Mouse (Mus musculus) adrenal gland, adult 8-10 months (tissue): ENCODE measurements around the gene Hc. TPM values are rescaled to one million over a fixed set of nuclear protein-coding genes. Genes with fewer than 3 reads are reported as not detected.
A peak's percentile ranks its signal among the peaks of the same experiment; 100 is the strongest.

ENCODE experiments used
- DNase-seq: peaks from one replicate; pipeline ENCODE4 v3.0.0; 2022
- total RNA-seq, 4 experiments: library from RNA; stranded (reverse); gene quantifications; 2 replicates each; pipeline ENCODE4 v1.2.4; 2022

The Hc gene
- under 1 TPM in 3 of 4 experiments, not detected in 1; 0.32 to 0.38 (median 0.35) TPM for total RNA-seq

- DNase-seq = no peak
These were observed at the start of gene Hc for GRCm38 (mm10) chr2:35061338-35061737. TSS of gene Hc (minus strand) at chr2:35061438.

GRCm38 (mm10) chr2:35110521-35110920, 49.3 kb upstream of the Hc start:
- no peak for DNase-seq

- no peak for DNase-seq
These were observed 48.7 kb upstream of the Hc start for GRCm38 (mm10) chr2:35109924-35110304.

GRCm38 (mm10) chr2:35109141-35109923, 48.1 kb upstream of the Hc start, which contains the start of gene Cntrl:
TSS of gene Cntrl (plus strand) at chr2:35109492.
- DNase-seq = peak; percentile 92

GRCm38 (mm10) chr2:35108712-35109111, 47.5 kb upstream of the Hc start:
- peak; percentile 10 for DNase-seq

GRCm38 (mm10) chr2:35107984-35108635, 46.9 kb upstream of the Hc start:
- DNase-seq = no peak

GRCm38 (mm10) chr2:35104843-35105242, 43.6 kb upstream of the Hc start:
- DNase-seq = no peak

- no peak for DNase-seq
These were observed 42.3 kb upstream of the Hc start for GRCm38 (mm10) chr2:35103558-35103957.

- no peak for DNase-seq
These were observed 41.5 kb upstream of the Hc start for GRCm38 (mm10) chr2:35102777-35103176.

GRCm38 (mm10) chr2:35101443-35101842, 40.2 kb upstream of the Hc start, which contains the start of gene AI182371:
TSS of gene AI182371 (minus strand) at chr2:35101543.
- DNase-seq = no peak

- DNase-seq = no peak
These were observed 39.3 kb upstream of the Hc start for GRCm38 (mm10) chr2:35100529-35100928.

- no peak for DNase-seq
These were observed 26.2 kb upstream of the Hc start for GRCm38 (mm10) chr2:35087418-35087817.

- no peak for DNase-seq
These were observed 17.9 kb upstream of the Hc start for GRCm38 (mm10) chr2:35079166-35079565.

- DNase-seq = no peak
These were observed 13.1 kb upstream of the Hc start for GRCm38 (mm10) chr2:35074328-35074727.

GRCm38 (mm10) chr2:35072547-35072946, 11.3 kb upstream of the Hc start:
- no peak for DNase-seq

- no peak for DNase-seq
These were observed 9.0 kb upstream of the Hc start for GRCm38 (mm10) chr2:35070275-35070674.

- DNase-seq = no peak
These were observed 7.9 kb upstream of the Hc start for GRCm38 (mm10) chr2:35069124-35069523.

- DNase-seq = no peak
These were observed 5.9 kb upstream of the Hc start for GRCm38 (mm10) chr2:35067117-35067516.

- DNase-seq = no peak
These were observed 5.4 kb upstream of the Hc start for GRCm38 (mm10) chr2:35066525-35067082.

- DNase-seq = no peak
These were observed 2.2 kb upstream of the Hc start for GRCm38 (mm10) chr2:35063333-35064030.

GRCm38 (mm10) chr2:35060897-35061296, 341 bp downstream of the Hc start:
- DNase-seq = no peak

GRCm38 (mm10) chr2:35060256-35060655, 982 bp downstream of the Hc start:
- DNase-seq = no peak

- DNase-seq = no peak
These were observed 2.9 kb downstream of the Hc start for GRCm38 (mm10) chr2:35058325-35058724.
